Mouse (Mus musculus) cerebellum, postnatal 4 days (tissue): ENCODE measurements around the gene Cd70.

Experiments used
- DNase-seq, 2 experiments: peaks; one replicate each; pipeline ENCODE4 v3.0.0; 2022; ENCODE audit warnings: low spot score in 2 of 2, mixed read lengths in 1 of 2

The Cd70 gene

DNA sequence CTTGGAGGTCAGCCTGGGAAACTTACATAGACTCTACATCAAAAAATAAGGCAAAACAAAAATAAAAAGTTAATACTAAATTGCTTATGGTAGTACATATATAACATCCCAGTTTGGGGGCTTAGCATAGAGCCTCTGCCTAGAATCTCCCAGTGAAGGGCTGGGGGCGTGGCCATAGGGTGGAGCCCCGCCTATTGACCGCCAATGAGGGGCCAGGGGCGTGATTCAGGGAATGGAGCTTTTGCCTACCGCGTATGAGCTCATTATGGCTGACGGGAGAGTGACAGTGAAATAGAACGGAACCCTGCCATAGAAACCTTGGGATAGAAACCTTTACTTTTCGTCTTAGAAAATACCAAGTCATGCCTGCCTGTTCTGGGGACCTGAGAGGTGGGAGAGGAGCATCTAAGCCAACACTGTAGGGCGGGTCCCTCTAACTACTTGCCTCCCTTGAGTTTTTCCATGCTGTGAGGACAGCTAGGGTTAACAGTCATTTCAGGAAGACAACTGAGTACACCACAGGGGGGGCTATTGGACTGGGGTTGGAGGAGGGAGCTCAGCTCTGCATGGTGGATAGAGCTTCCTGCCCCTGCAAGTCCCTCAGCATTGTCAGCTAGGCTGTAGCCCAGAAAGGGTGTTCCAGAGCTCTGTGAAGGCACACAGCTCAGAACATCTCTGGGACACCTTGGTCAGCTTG is 49.8 kb downstream of the Cd70 start:
- no peak for DNase-seq

GRCm38 (mm10) chr17:57098321-57098720 is 51.3 kb downstream of the Cd70 start:
- no peak for DNase-seq

DNA sequence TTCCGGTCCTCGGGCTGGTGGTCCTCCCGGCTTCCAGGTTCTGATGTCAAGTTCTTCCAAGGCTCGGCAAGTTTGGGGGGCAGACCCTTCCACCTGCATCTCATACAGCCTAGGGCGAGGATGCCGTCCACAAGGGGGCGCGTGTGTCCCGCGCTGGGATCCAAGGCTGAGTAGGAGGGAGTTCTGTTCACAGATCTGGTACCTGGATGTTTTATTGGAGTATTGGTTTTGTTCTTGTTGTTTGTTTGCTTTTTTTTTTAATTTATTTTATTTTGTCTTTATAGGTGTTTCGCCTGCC is 53.0 kb downstream of the Cd70 start:
- peak; percentile 84 to 88 for DNase-seq
